Mouse (Mus musculus) midbrain, embryonic 13.5 days (tissue): ENCODE measurements at regions not wholly inside any gene's neighbourhood (a gene's known extent, or its start where the extent isn't known, plus 50 kb on each side); places are given as distances from the start of the nearest gene placed in this dataset.
A peak's percentile ranks its signal among the peaks of the same experiment; 100 is the strongest.
"Not testable (repeated sequence)": the region's sequence is repeated elsewhere in the genome, so short reads cannot be mapped to it uniquely, and the experiment has no call there.

Experiments
- ATAC-seq: fragments of 200-750 bp; cut with Nextera tagmentation; 2 replicates; pipeline ENCODE4 v1.8.0; 2017; ENCODE audit warnings: mild to moderate bottlenecking, moderate TSS enrichment, moderate library complexity
- H3K27ac ChIP-seq: fragments of 300-500 bp; sonication (generic); 2 replicates; pipeline ENCODE4 v1.5.1; 2015; ENCODE audit warnings: inconsistent platforms, mild to moderate bottlenecking, moderate library complexity
- H3K27me3 ChIP-seq: fragments of 300-500 bp; sonication (generic); 2 replicates; pipeline ENCODE4 v1.6.1; 2015; ENCODE audit warnings: mild to moderate bottlenecking, inconsistent platforms
- H3K36me3 ChIP-seq: fragments of 300-500 bp; sonication (generic); 2 replicates; pipeline ENCODE4 v1.6.1; 2015; ENCODE audit warnings: mild to moderate bottlenecking, inconsistent platforms
- H3K4me1 ChIP-seq: fragments of 300-500 bp; sonication (generic); replicated peaks from 2 replicates; pipeline ENCODE4 v1.6.1; 2015; ENCODE audit warnings: inconsistent platforms
- H3K4me2 ChIP-seq: fragments of 300-500 bp; sonication (generic); replicated peaks from 2 replicates; pipeline ENCODE4 v1.6.1; 2015; ENCODE audit warnings: moderate library complexity, mild to moderate bottlenecking, inconsistent platforms
- H3K4me3 ChIP-seq: fragments of 300-500 bp; sonication (generic); replicated peaks from 2 replicates; pipeline ENCODE4 v1.5.1; 2015; ENCODE audit warnings: mild to moderate bottlenecking, inconsistent platforms
- H3K9ac ChIP-seq: fragments of 300-500 bp; sonication (generic); replicated peaks from 2 replicates; pipeline ENCODE4 v1.6.1; 2015; ENCODE audit warnings: mild to moderate bottlenecking, inconsistent platforms
- H3K9me3 ChIP-seq: fragments of 300-500 bp; sonication (generic); 2 replicates; pipeline ENCODE4 v1.6.1; 2016; ENCODE audit warnings: mild to moderate bottlenecking, inconsistent platforms
- WGBS: fragments of 180-500 bp; shearing (Covaris S2); methylation state at CpG from one replicate; pipeline ENCODE4 v1.1.7; 2015; 5-methylcytosine and 5-hydroxymethylcytosine counted together

DNA sequence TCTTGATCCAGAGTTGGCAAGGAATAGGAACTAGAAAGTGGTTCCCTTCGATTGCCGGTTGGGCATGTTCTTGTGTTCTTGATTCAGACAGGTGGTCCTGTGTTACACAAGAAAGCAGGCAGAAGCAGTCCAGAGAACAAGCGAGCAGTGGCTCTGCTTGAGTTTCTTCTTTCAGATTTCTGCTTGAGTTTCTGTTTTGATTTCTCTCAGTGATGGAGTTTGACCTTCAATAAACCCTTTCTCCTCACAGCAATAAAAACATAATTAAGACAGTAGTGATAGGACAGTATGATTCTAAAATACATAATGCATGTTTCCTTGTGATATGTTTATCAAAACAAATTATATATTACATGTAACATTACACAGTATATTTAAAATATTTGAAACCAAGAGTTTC is 59.1 kb downstream of the Klf6 start:
- no peaks in the 10 kb centered on the region for H3K36me3 ChIP-seq
- no peak overlapping the region for H3K9ac ChIP-seq
- no peak overlapping the region for H3K4me3 ChIP-seq
- H3K4me1 ChIP-seq = no peaks in the 10 kb centered on the region
- H3K4me2 ChIP-seq = no peak overlapping the region
- 89% methylated on average over 3 of the region's 3 CpGs for WGBS
- H3K9me3 ChIP-seq = no peaks in the 10 kb centered on the region
- H3K27ac ChIP-seq = no peak overlapping the region
- ATAC-seq = no peak
- H3K27me3 ChIP-seq = no peaks in the 10 kb centered on the region

GRCm38 (mm10) chr13:5931433-5931832 is 70.2 kb downstream of the Klf6 start:
- H3K27ac ChIP-seq = no peak overlapping the region
- ATAC-seq = no peak
- H3K27me3 ChIP-seq = no peaks in the 10 kb centered on the region
- no peak overlapping the region for H3K4me2 ChIP-seq
- H3K4me1 ChIP-seq = no peaks in the 10 kb centered on the region
- no peak overlapping the region for H3K9ac ChIP-seq
- WGBS = 96% methylated on average over 2 of the region's 2 CpGs
- H3K36me3 ChIP-seq = no peaks in the 10 kb centered on the region
- H3K9me3 ChIP-seq = no peaks in the 10 kb centered on the region
- H3K4me3 ChIP-seq = no peak overlapping the region

- H3K27ac ChIP-seq = no peak overlapping the region
- no peaks in the 10 kb centered on the region for H3K36me3 ChIP-seq
- no peak overlapping the region for H3K4me3 ChIP-seq
- no peak overlapping the region for H3K4me2 ChIP-seq
- no peak overlapping the region for H3K9ac ChIP-seq
- ATAC-seq = no peak
- no peaks in the 10 kb centered on the region for H3K27me3 ChIP-seq
- no peaks in the 10 kb centered on the region for H3K9me3 ChIP-seq
- 86% methylated on average over 2 of the region's 2 CpGs for WGBS
- no peaks in the 10 kb centered on the region for H3K4me1 ChIP-seq
Observed at GRCm38 (mm10) chr13:5937436-5937835, 76.2 kb downstream of the Klf6 start.

DNA sequence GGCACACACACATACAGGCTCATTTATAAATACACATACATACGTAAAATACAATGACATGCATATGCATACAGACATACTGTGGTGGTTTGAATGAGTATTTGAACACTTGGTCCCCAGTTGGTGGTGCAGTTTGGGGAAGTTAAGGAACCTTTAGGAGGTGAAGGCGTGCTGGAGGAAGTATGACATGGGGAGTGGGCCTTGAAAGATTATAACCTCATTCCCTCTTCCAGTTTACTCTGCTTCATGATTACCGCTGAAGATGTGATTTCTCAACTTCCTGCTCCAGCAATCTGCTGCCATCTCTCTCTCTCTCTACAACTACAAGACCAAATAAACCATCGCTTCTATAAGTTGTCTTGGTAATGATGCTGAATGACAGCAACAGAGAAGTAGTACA is 76.7 kb downstream of the Klf6 start:
- no peaks in the 10 kb centered on the region for H3K4me1 ChIP-seq
- H3K27ac ChIP-seq = no peak overlapping the region
- H3K9me3 ChIP-seq = no peaks in the 10 kb centered on the region
- 98% methylated on average over 4 of the region's 4 CpGs for WGBS
- H3K4me2 ChIP-seq = no peak overlapping the region
- H3K4me3 ChIP-seq = no peak overlapping the region
- no peak overlapping the region for H3K9ac ChIP-seq
- no peaks in the 10 kb centered on the region for H3K36me3 ChIP-seq
- H3K27me3 ChIP-seq = no peaks in the 10 kb centered on the region
- no peak for ATAC-seq

- 91% methylated on average over 3 of the region's 3 CpGs for WGBS
- H3K4me1 ChIP-seq = no peaks in the 10 kb centered on the region
- no peaks in the 10 kb centered on the region for H3K27me3 ChIP-seq
- no peak overlapping the region for H3K4me3 ChIP-seq
- H3K36me3 ChIP-seq = no peaks in the 10 kb centered on the region
- H3K27ac ChIP-seq = no peak overlapping the region
- no peak for ATAC-seq
- H3K9me3 ChIP-seq = no peaks in the 10 kb centered on the region
- no peak overlapping the region for H3K4me2 ChIP-seq
- H3K9ac ChIP-seq = no peak overlapping the region
Observed at GRCm38 (mm10) chr13:5939368-5939767, 78.1 kb downstream of the Klf6 start.

- 88% methylated on average over 2 of the region's 2 CpGs for WGBS
- no peaks in the 10 kb centered on the region for H3K4me1 ChIP-seq
Observed at GRCm38 (mm10) chr13:5952863-5953262, 91.6 kb downstream of the Klf6 start.

DNA sequence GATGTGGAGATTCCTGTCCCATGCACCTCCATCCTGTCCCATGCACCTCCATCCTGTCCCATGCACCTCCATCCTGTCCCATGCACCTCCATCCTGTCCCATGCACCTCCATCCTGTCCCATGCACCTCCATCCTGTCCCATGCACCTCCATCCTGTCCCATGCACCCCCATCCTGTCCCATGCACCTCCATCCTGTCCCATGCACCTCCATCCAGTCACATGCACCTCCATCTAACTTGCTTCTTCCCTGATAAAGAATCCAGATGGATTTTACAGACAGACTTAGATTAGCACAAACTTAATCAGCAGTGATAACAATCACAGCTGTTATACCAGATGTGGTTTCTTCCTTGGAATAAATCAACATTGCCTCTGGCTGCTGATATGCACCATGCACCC is 93.8 kb downstream of the Klf6 start:
- not testable (repeated sequence) for ATAC-seq, H3K9ac ChIP-seq, H3K4me3 ChIP-seq, H3K4me1 ChIP-seq, H3K27ac ChIP-seq, H3K9me3 ChIP-seq, H3K27me3 ChIP-seq, H3K36me3 ChIP-seq, H3K4me2 ChIP-seq

More at GRCm38 (mm10) chr13:5952863-5953262, 91.6 kb downstream of the Klf6 start:
- no peak overlapping the region for H3K27ac ChIP-seq
- H3K9ac ChIP-seq = no peak overlapping the region
- no peaks in the 10 kb centered on the region for H3K36me3 ChIP-seq
- ATAC-seq = no peak
- no peak overlapping the region for H3K4me3 ChIP-seq
- no peaks in the 10 kb centered on the region for H3K27me3 ChIP-seq
- H3K4me2 ChIP-seq = no peak overlapping the region
- H3K9me3 ChIP-seq = no peaks in the 10 kb centered on the region

DNA sequence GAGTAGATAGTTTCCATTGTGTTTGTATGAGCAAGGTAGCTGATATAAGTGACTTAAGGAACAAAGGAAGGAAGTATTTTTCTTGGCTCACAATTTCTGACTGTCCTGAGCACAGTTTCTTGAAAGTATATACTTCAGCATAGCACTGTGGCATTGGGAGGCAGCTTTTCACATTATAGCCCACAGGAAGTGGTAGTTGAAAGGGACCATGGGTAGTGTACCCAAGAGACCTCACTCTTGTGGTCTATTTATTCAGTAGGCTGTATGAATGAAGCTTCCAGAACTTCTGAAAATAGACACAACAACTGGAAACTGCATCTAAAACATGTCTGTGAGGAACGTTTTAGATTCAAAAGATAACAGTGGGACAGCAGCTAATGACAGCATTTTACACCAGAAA is 94.9 kb downstream of the Klf6 start:
- Histone ChIP-seq H3K27me3 (no peaks in the 10 kb centered on the region), H3K4me3 (no peak overlapping the region), H3K9me3 (no peaks in the 10 kb centered on the region), H3K4me2 (no peak overlapping the region), H3K4me1 (no peaks in the 10 kb centered on the region), H3K36me3 (no peaks in the 10 kb centered on the region), H3K9ac (no peak overlapping the region), H3K27ac (no peak overlapping the region)
- 55% methylated on average over 1 of the region's 1 CpGs for WGBS
- no peak for ATAC-seq

DNA sequence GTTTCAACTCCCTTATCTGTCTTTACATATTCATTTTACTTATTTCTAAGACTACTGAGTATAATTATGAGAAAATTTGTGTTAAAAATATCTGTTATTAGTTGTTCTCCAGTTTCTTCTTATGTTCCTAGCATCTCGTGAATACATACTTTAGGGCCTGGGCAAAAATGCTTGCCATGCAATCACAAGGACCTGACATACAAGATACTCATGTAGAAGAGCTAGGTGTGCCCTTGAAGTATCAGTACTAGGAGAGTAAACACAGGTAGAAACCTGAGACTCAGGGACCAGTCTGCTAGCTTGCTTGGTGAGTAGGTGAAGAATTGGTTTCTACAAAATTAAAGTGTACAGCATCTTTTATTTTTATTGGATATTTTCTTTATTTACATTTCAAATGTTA is 101.7 kb downstream of the Klf6 start:
- no peak overlapping the region for H3K4me2 ChIP-seq

GRCm38 (mm10) chr13:5964626-5965025 is 103.3 kb downstream of the Klf6 start:
- H3K9ac ChIP-seq = no peak overlapping the region
- H3K4me3 ChIP-seq = no peak overlapping the region
- H3K27ac ChIP-seq = no peak overlapping the region
- H3K36me3 ChIP-seq = no peaks in the 10 kb centered on the region
- H3K4me2 ChIP-seq = no peak overlapping the region
- H3K27me3 ChIP-seq = no peaks in the 10 kb centered on the region
- ATAC-seq = no peak
- H3K9me3 ChIP-seq = no peaks in the 10 kb centered on the region
- no peaks in the 10 kb centered on the region for H3K4me1 ChIP-seq
- WGBS = 82% methylated on average over 1 of the region's 1 CpGs

More for the DNA sequence above, 101.7 kb downstream of the Klf6 start:
- H3K4me3 ChIP-seq = no peak overlapping the region
- no peak for ATAC-seq
- no peaks in the 10 kb centered on the region for H3K9me3 ChIP-seq
- no peaks in the 10 kb centered on the region for H3K4me1 ChIP-seq
- no peaks in the 10 kb centered on the region for H3K36me3 ChIP-seq
- no peak overlapping the region for H3K9ac ChIP-seq
- 95% methylated on average over 1 of the region's 1 CpGs for WGBS
- no peak overlapping the region for H3K27ac ChIP-seq
- no peaks in the 10 kb centered on the region for H3K27me3 ChIP-seq

DNA sequence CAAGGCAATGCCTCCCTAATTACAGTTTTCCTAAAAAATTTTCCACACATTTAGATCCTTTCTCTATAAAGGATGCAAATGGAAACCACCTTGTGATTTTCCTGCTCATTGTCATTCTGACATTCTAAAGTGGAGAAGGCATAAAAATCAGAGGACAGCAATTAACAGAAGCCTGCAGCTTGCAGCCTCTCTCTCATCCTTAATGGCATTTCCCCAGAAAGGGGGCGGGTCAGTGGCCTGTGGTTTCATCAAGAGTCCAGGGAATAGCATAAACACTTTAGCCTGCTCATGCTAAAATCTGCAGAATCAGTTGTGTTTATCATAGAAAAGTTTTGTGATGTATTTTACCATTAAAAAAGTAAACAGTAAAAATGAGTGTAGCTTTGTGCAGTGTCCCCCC is 117.3 kb downstream of the Klf6 start:
- ATAC-seq = no peak
- Histone ChIP-seq H3K27me3 (no peaks in the 10 kb centered on the region), H3K9me3 (no peaks in the 10 kb centered on the region), H3K4me3 (no peak overlapping the region), H3K4me1 (no peaks in the 10 kb centered on the region), H3K9ac (no peak overlapping the region), H3K27ac (0 out of 2 replicates have a peak overlapping the region, but pooled peaks have one; percentile 9), H3K36me3 (no peaks in the 10 kb centered on the region), H3K4me2 (no peak overlapping the region)
- WGBS = 73% methylated on average over 1 of the region's 1 CpGs

GRCm38 (mm10) chr13:5987491-5987890 is 126.2 kb downstream of the Klf6 start:
- H3K4me1 ChIP-seq = no peaks in the 10 kb centered on the region
- H3K27me3 ChIP-seq = no peaks in the 10 kb centered on the region
- H3K9me3 ChIP-seq = no peaks in the 10 kb centered on the region
- H3K4me2 ChIP-seq = no peak overlapping the region
- H3K36me3 ChIP-seq = no peaks in the 10 kb centered on the region
- WGBS = 91% methylated on average over 2 of the region's 2 CpGs
- no peak overlapping the region for H3K27ac ChIP-seq
- no peak overlapping the region for H3K4me3 ChIP-seq
- H3K9ac ChIP-seq = no peak overlapping the region
- ATAC-seq = no peak

DNA sequence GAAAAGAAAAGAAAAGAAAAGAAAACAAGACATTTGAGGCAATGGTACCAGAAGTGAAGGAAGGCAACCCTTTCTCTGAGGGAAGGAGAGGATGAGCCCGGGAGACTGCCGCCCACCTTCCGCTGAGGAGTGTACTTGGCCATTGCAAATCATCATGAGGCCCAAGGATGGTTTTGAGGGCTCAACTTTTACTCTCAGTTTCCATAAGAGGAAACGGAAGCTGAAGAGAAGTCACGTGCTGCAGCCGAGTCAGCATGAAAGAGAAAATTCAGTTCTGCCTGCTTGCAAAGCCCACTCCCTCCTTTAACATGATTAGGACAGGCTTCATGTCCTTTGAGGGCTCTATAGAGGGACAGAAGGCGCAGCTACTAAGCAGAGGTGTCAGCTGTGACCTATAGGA is 127.1 kb downstream of the Klf6 start:
- Histone ChIP-seq H3K4me1 (no peaks in the 10 kb centered on the region), H3K27me3 (no peaks in the 10 kb centered on the region), H3K36me3 (no peaks in the 10 kb centered on the region), H3K27ac (no peak overlapping the region), H3K9me3 (no peaks in the 10 kb centered on the region), H3K9ac (no peak overlapping the region), H3K4me3 (no peak overlapping the region), H3K4me2 (no peak overlapping the region)
- 86% methylated on average over 7 of the region's 7 CpGs for WGBS
- ATAC-seq = no peak
